Mouse (Mus musculus) CH12.LX (cell line): ENCODE results near the gene Ctcfl. TPM values are rescaled to one million over a fixed set of nuclear protein-coding genes. Genes with fewer than 3 reads are reported as not detected.

Source experiments
- DNase-seq: peaks from one replicate; pipeline ENCODE4 v3.0.0-alpha.2; 2013; ENCODE audit errors: extremely low read depth
- H3K27ac ChIP-seq: 2 replicates; pipeline ENCODE4 v1.5.1; 2012; ENCODE audit warnings: low read depth, mild to moderate bottlenecking, control low read depth, moderate library complexity; ENCODE audit not compliant: insufficient read depth
- H3K27me3 ChIP-seq: replicated peaks from 2 replicates; pipeline ENCODE3; 2012; ENCODE audit warnings: inconsistent platforms
- H3K36me3 ChIP-seq, 2 experiments: replicated peaks in 1 of 2; 2 replicates each; pipeline versions ENCODE3 to v1.6.1; 2012; ENCODE audit warnings: inconsistent platforms in 1 of 2, low read length in 1 of 2, mild to moderate bottlenecking in 1 of 2, mixed read lengths in 1 of 2, moderate library complexity in 1 of 2; ENCODE audit not compliant: control insufficient read depth in 1 of 2, insufficient read depth in 1 of 2
- H3K4me1 ChIP-seq, 2 experiments: 2 replicates each; pipeline ENCODE4 v1.6.1; 2012; ENCODE audit warnings: inconsistent platforms in 1 of 2, moderate library complexity in 1 of 2; ENCODE audit not compliant: insufficient read depth in 2 of 2, control insufficient read depth in 1 of 2
- H3K4me2 ChIP-seq: 2 replicates; pipeline ENCODE4 v1.6.1; 2012; ENCODE audit warnings: low read depth, mild to moderate bottlenecking, control low read depth; ENCODE audit not compliant: poor library complexity, insufficient read depth, severe bottlenecking
- H3K4me3 ChIP-seq, 3 experiments: fragments of 150-350 bp in 1 of 3; sonication (generic) in 1 of 3; replicated peaks in 1 of 3; 2 replicates each; pipeline versions ENCODE3 to v1.5.1; 2011 to 2012; ENCODE audit warnings: low read depth in 2 of 3, low read length in 2 of 3, mild to moderate bottlenecking in 2 of 3, moderate library complexity in 2 of 3, control low read depth in 1 of 3, improper control_type of control experiment in 1 of 3, inconsistent platforms in 1 of 3, mixed read lengths in 1 of 3; ENCODE audit not compliant: poor library complexity in 1 of 3
- H3K79me2 ChIP-seq: replicated peaks from 2 replicates; pipeline ENCODE4 v1.6.1; 2012; ENCODE audit warnings: mild to moderate bottlenecking, moderate library complexity; ENCODE audit not compliant: control insufficient read depth, poor library complexity, insufficient read depth, severe bottlenecking; ENCODE audit errors: extremely low read depth
- H3K9ac ChIP-seq: 2 replicates; pipeline ENCODE4 v1.6.1; 2012; ENCODE audit warnings: low read depth, mild to moderate bottlenecking, control low read depth, moderate library complexity; ENCODE audit not compliant: insufficient read depth
- H3K9me3 ChIP-seq: replicated peaks from 2 replicates; pipeline ENCODE3; 2012; ENCODE audit warnings: low read length, inconsistent platforms, mixed read lengths
- BHLHE40 ChIP-seq: IDR thresholded peaks from 2 replicates; pipeline ENCODE4 v1.6.1; 2011; ENCODE audit warnings: mild to moderate bottlenecking, low read depth, low read length, improper control_type of control experiment
- CHD1 ChIP-seq: IDR thresholded peaks from 2 replicates; pipeline ENCODE4 v1.6.1; 2012; ENCODE audit warnings: low read depth, low read length, improper control_type of control experiment, inconsistent platforms
- CHD2 ChIP-seq: IDR thresholded peaks from 2 replicates; pipeline ENCODE4 v1.6.1; 2011; ENCODE audit warnings: low read length, improper control_type of control experiment
- CTCF ChIP-seq, 2 experiments: IDR thresholded peaks in 1 of 2; conservative IDR thresholded peaks in 1 of 2; 2 replicates each; pipeline ENCODE4 v1.5.1; 2011 to 2012; ENCODE audit warnings: low read depth in 2 of 2, low read length in 2 of 2, improper control_type of control experiment in 1 of 2, inconsistent platforms in 1 of 2, mild to moderate bottlenecking in 1 of 2, moderate library complexity in 1 of 2
- E2F4 ChIP-seq: IDR thresholded peaks from 2 replicates; pipeline ENCODE4 v1.6.1; 2011; ENCODE audit warnings: low read depth, low read length, improper control_type of control experiment; ENCODE audit not compliant: insufficient replicate concordance
- ELF1 ChIP-seq: IDR thresholded peaks from 2 replicates; pipeline ENCODE4 v1.6.1; 2014; ENCODE audit warnings: low read depth, mild to moderate bottlenecking, inconsistent platforms, low read length, improper control_type of control experiment
- EP300 ChIP-seq: IDR thresholded peaks from 2 replicates; pipeline ENCODE4 v1.6.1; 2011; ENCODE audit warnings: low read length, improper control_type of control experiment
- ETS1 ChIP-seq: conservative IDR thresholded peaks from 2 replicates; pipeline ENCODE4 v1.6.1; 2012; ENCODE audit warnings: low read depth, mild to moderate bottlenecking, inconsistent platforms, low read length, improper control_type of control experiment, moderate library complexity
- GABPA ChIP-seq: IDR thresholded peaks from 2 replicates; pipeline ENCODE4 v1.6.1; 2012; ENCODE audit warnings: low read depth, low read length, improper control_type of control experiment, inconsistent platforms; ENCODE audit not compliant: insufficient replicate concordance
- HCFC1 ChIP-seq: IDR thresholded peaks from 2 replicates; pipeline ENCODE4 v1.6.1; 2012; ENCODE audit warnings: low read depth, mild to moderate bottlenecking, inconsistent platforms, low read length, improper control_type of control experiment
- IRF4 ChIP-seq: IDR thresholded peaks from 2 replicates; pipeline ENCODE4 v1.6.1; 2014; ENCODE audit warnings: low read depth, mild to moderate bottlenecking, inconsistent platforms, low read length, improper control_type of control experiment
- JUN ChIP-seq: IDR thresholded peaks from 2 replicates; pipeline ENCODE4 v1.6.1; 2011; ENCODE audit warnings: low read depth, mild to moderate bottlenecking, low read length, improper control_type of control experiment, moderate library complexity; ENCODE audit not compliant: insufficient read depth
- JUND ChIP-seq: conservative IDR thresholded peaks from 2 replicates; pipeline ENCODE4 v1.6.1; 2011; ENCODE audit warnings: low read depth, low read length, improper control_type of control experiment
- KAT2A ChIP-seq: IDR thresholded peaks from 2 replicates; pipeline ENCODE4 v1.6.1; 2012; ENCODE audit warnings: low read length, improper control_type of control experiment, inconsistent platforms; ENCODE audit not compliant: insufficient replicate concordance
- MAFK ChIP-seq: IDR thresholded peaks from 2 replicates; pipeline ENCODE4 v1.6.1; 2011; ENCODE audit warnings: low read length, improper control_type of control experiment; ENCODE audit not compliant: insufficient replicate concordance
- MAX ChIP-seq: IDR thresholded peaks from 2 replicates; pipeline ENCODE4 v1.6.1; 2011; ENCODE audit warnings: low read length, improper control_type of control experiment
- MAZ ChIP-seq: IDR thresholded peaks from 2 replicates; pipeline ENCODE4 v1.6.1; 2012; ENCODE audit warnings: low read depth, mild to moderate bottlenecking, inconsistent platforms, low read length, improper control_type of control experiment, moderate library complexity
- MEF2A ChIP-seq: IDR thresholded peaks from 2 replicates; pipeline ENCODE4 v1.6.1; 2014; ENCODE audit warnings: low read depth, mild to moderate bottlenecking, inconsistent platforms, low read length, improper control_type of control experiment, borderline replicate concordance
- MXI1 ChIP-seq: IDR thresholded peaks from 2 replicates; pipeline ENCODE4 v1.6.1; 2011; ENCODE audit warnings: mild to moderate bottlenecking, low read depth, low read length, improper control_type of control experiment
- MYC ChIP-seq: IDR thresholded peaks from 2 replicates; pipeline ENCODE4 v1.6.1; 2011; ENCODE audit warnings: low read depth, mild to moderate bottlenecking, improper control_type of control experiment, low read length
- NELFE ChIP-seq: IDR thresholded peaks from 2 replicates; pipeline ENCODE4 v1.6.1; 2011; ENCODE audit warnings: low read depth, low read length, improper control_type of control experiment
- NRF1 ChIP-seq: IDR thresholded peaks from 2 replicates; pipeline ENCODE4 v1.6.1; 2014; ENCODE audit warnings: low read depth, mild to moderate bottlenecking, inconsistent platforms, low read length, improper control_type of control experiment, moderate library complexity
- PAX5 ChIP-seq: IDR thresholded peaks from 2 replicates; pipeline ENCODE4 v1.6.1; 2012; ENCODE audit warnings: low read length, inconsistent platforms, mixed read lengths
- POLR2AphosphoS2 ChIP-seq: IDR thresholded peaks from 2 replicates; pipeline ENCODE4 v1.6.1; 2011; ENCODE audit warnings: low read depth, low read length, improper control_type of control experiment
- RAD21 ChIP-seq: IDR thresholded peaks from 2 replicates; pipeline ENCODE4 v1.6.1; 2011; ENCODE audit warnings: low read depth, mild to moderate bottlenecking, low read length, improper control_type of control experiment, moderate library complexity
- RCOR1 ChIP-seq: conservative IDR thresholded peaks from 2 replicates; pipeline ENCODE4 v1.6.1; 2012; ENCODE audit warnings: low read depth, mild to moderate bottlenecking, inconsistent platforms, low read length, improper control_type of control experiment
- SIN3A ChIP-seq: IDR thresholded peaks from 2 replicates; pipeline ENCODE4 v1.6.1; 2012; ENCODE audit warnings: low read length, improper control_type of control experiment, inconsistent platforms
- SMC3 ChIP-seq: IDR thresholded peaks from 2 replicates; pipeline ENCODE4 v1.6.1; 2011; ENCODE audit warnings: low read depth, low read length, improper control_type of control experiment
- TBP ChIP-seq: conservative IDR thresholded peaks from 2 replicates; pipeline ENCODE4 v1.6.1; 2011; ENCODE audit warnings: low read depth, low read length, improper control_type of control experiment
- TCF12 ChIP-seq: IDR thresholded peaks from 2 replicates; pipeline ENCODE4 v1.6.1; 2014; ENCODE audit warnings: low read depth, mild to moderate bottlenecking, inconsistent platforms, low read length, improper control_type of control experiment
- UBTF ChIP-seq: IDR thresholded peaks from 2 replicates; pipeline ENCODE4 v1.6.1; 2012; ENCODE audit warnings: low read depth, mild to moderate bottlenecking, inconsistent platforms, low read length, improper control_type of control experiment, moderate library complexity
- USF2 ChIP-seq: conservative IDR thresholded peaks from 2 replicates; pipeline ENCODE4 v1.6.1; 2011; ENCODE audit warnings: low read depth, low read length, improper control_type of control experiment
- ZC3H11A ChIP-seq: IDR thresholded peaks from 2 replicates; pipeline ENCODE4 v1.6.1; 2012; ENCODE audit warnings: low read depth, mild to moderate bottlenecking, inconsistent platforms, low read length, improper control_type of control experiment
- ZKSCAN1 ChIP-seq: IDR thresholded peaks from 2 replicates; pipeline ENCODE4 v1.6.1; 2012; ENCODE audit warnings: low read depth, inconsistent platforms, low read length, improper control_type of control experiment, borderline replicate concordance
- ZMIZ1 ChIP-seq: IDR thresholded peaks from 2 replicates; pipeline ENCODE4 v1.6.1; 2012; ENCODE audit warnings: low read depth, mild to moderate bottlenecking, inconsistent platforms, low read length, improper control_type of control experiment
- ZNF384 ChIP-seq: IDR thresholded peaks from 2 replicates; pipeline ENCODE4 v1.6.1; 2012; ENCODE audit warnings: low read depth, low read length, improper control_type of control experiment, inconsistent platforms
- dilution Hi-C: fragments of 300-500 bp; cut with MboI; formaldehyde crosslinking; loops from 2 replicates; pipeline ENCODE4 v1.14.3; 2020; ENCODE audit warnings: low sequenced_read_pairs; ENCODE audit not compliant: extremely low pct_unique_long_range_greater_than_20kb, extremely low pct_ligation_motif_present
- in situ Hi-C: fragments of 300-500 bp; cut with MboI; formaldehyde crosslinking; loops from 3 replicates; pipeline ENCODE4 v1.14.3; 2019; ENCODE audit warnings: low sequenced_read_pairs, low pct_ligation_motif_present, low pct_unique_long_range_greater_than_20kb, mixed read lengths
- polyA plus RNA-seq: library from polyadenylated mRNA; unstranded; fragments of >175 nt; gene quantifications from 2 replicates; pipeline ENCODE4 v1.2.1, GENCODE M21; 2012; ENCODE audit warnings: low read depth; ENCODE audit not compliant: insufficient read length
- total RNA-seq, 2 experiments: library from RNA; depleted of rRNA; stranded (reverse); fragments of 300-350 nt in 1 of 2; fragments of >200 nt in 1 of 2; gene quantifications; 2 replicates each; pipeline ENCODE4 v1.2.3; 2012 to 2014

Ctcfl gene
- total and polyA plus RNA-seq, 3 experiments: 0.11 TPM; not detected in 2

DNA sequence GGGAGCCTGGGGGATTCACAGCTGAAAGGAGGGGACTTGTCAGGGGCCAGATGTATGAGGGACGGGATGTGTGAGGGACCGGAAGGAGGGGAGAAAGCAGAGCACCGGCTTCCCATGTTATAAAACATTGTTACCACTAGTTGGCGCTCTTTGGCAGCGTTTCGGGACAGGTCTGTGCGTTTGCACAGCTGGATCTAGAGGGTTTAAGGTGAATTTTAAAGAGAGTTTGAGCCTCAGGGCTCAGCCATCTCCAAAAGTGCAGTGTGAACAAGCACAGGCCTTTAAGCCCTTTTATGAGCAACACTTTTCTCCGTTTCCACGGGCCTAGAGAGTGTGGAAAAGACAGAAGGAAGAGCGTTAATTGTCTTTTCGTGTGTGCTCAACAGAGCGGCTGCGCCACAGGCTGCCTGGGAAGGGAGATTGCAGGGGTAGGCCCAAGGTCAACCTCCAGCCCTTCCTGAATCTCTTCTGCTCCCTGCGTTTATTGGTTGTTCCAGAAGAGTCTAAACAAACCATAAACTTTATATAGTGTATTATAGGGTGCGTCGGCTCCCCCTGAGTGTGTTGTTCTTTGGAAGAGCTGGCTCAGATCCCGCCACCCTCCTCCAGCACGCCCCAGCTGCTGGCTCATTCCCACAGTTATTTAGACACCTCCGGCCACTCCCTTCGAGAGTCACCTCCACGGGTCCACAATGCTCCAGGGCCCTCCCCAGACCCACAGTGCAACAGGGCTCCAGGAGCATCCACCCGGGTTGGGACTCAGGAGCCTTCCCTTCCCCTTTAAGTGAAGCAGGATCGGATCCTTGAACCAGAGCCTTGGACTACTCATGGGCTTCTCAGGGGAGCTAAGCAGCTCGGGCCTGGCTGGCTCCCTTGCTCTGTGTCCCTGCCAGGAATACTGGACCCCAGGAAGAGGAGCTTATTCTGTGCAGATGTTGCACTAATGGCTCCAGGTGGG, 40.3 kb upstream of the Ctcfl start:
- in situ Hi-C loops: loop anchor here (25.0 kb wide), 1 partner anchor 147 kb away; the partner anchor contains the start of genes Rae1 and Rbm38
- Histone ChIP-seq H3K4me1 (peaks cover 17 to 44% of the 10 kb centered on the region in 2 experiments), H3K27ac (no peak overlapping the region), H3K9ac (no peak overlapping the region), H3K4me3 (no peak overlapping the region), H3K4me2 (no peak overlapping the region), H3K9me3 (no peaks in the 10 kb centered on the region), H3K27me3 (peaks cover 15% of the 10 kb centered on the region), H3K79me2 (no peaks in the 10 kb centered on the region), H3K36me3 (no peaks in the 10 kb centered on the region)
- dilution Hi-C loops: no loop called here
- peak; percentile 93 for DNase-seq
- peak; percentile 50 for TF ChIP-seq SMC3
- TF ChIP-seq MEF2A: peak; percentile 41; the same call in 1 of the 2 replicates
- no peak for TF ChIP-seq KAT2A
- TF ChIP-seq CHD2: no peak
- TF ChIP-seq ETS1: no peak; the same call in 1 of the 2 replicates
- TF ChIP-seq JUN: no peak
- no peak for TF ChIP-seq EP300
- peak; percentile 66 for TF ChIP-seq RAD21
- peak; percentile 82 for TF ChIP-seq HCFC1
- TF ChIP-seq RCOR1: no peak
- no peak; the same call in 1 of the 2 replicates for TF ChIP-seq MAFK
- TF ChIP-seq ZMIZ1: no peak
- no peak for TF ChIP-seq ZKSCAN1
- TF ChIP-seq POLR2AphosphoS2: no peak
- peak; percentile 41; the same call in 1 of the 2 replicates for TF ChIP-seq MAX
- TF ChIP-seq NELFE: peak; percentile 43; the same call in 1 of the 2 replicates
- TF ChIP-seq MAZ: peak; percentile 68; the same call in 1 of the 2 replicates
- TF ChIP-seq E2F4: no peak
- 0 out of 2 replicates have a peak, but pooled peaks have one; percentile 1 for TF ChIP-seq CHD1
- TF ChIP-seq BHLHE40: 0 out of 2 replicates have a peak, but pooled peaks have one; percentile 13
- TF ChIP-seq MYC: 0 out of 2 replicates have a peak, but pooled peaks have one; percentile 51
- no peak for TF ChIP-seq UBTF
- TF ChIP-seq ZC3H11A: no peak
- peak; percentile 93 to 94 for TF ChIP-seq CTCF (conservative IDR thresholded peaks at IDR 0.05 in 1 of 2, IDR thresholded peaks at IDR 0.05 in 1 of 2; ENCODE audit: low read depth in 2 of 2, low read length in 2 of 2)
- no peak for TF ChIP-seq ZNF384
- no peak for TF ChIP-seq USF2
- peak; percentile 42; the same call in 1 of the 2 replicates for TF ChIP-seq MXI1
- peak; percentile 58; the same call in 1 of the 2 replicates for TF ChIP-seq TCF12
- TF ChIP-seq IRF4: peak; percentile 29; the same call in 1 of the 2 replicates
- 0 out of 2 replicates have a peak, but pooled peaks have one; percentile 57 for TF ChIP-seq TBP
- TF ChIP-seq SIN3A: 0 out of 2 replicates have a peak, but pooled peaks have one; percentile 36
- no peak for TF ChIP-seq GABPA
- no peak for TF ChIP-seq NRF1
- TF ChIP-seq JUND: 0 out of 2 replicates have a peak, but pooled peaks have one; percentile 15
- TF ChIP-seq PAX5: no peak
- peak; percentile 80 for TF ChIP-seq ELF1
